Mouse (Mus musculus) CD8-positive naive resting alpha-beta T cell, adult 2 months (primary cell): ENCODE measurements at regions not wholly inside any gene's neighbourhood (a gene's known extent, or its start where the extent isn't known, plus 50 kb on each side); places are given as distances from the start of the nearest gene placed in this dataset.

Experiments
- DNase-seq, 2 experiments: peaks; one replicate each; pipeline ENCODE4 v3.0.0; 2022; ENCODE audit warnings: low read depth in 2 of 2, low spot score in 2 of 2

- no peak for DNase-seq
These were observed 122.5 kb upstream of the Runx1 start for GRCm38 (mm10) chr16:92948494-92948893.

GRCm38 (mm10) chr16:92946554-92946953 is 120.6 kb upstream of the Runx1 start:
- DNase-seq: peak; percentile 16 to 31

GRCm38 (mm10) chr16:92943901-92944300 is 118.0 kb upstream of the Runx1 start:
- DNase-seq: no peak

GRCm38 (mm10) chr16:92939618-92940017 is 113.7 kb upstream of the Runx1 start:
- no peak for DNase-seq

- DNase-seq: no peak
These were observed 110.0 kb upstream of the Runx1 start for GRCm38 (mm10) chr16:92935848-92936535.

- DNase-seq: no peak
These were observed 104.2 kb upstream of the Runx1 start for GRCm38 (mm10) chr16:92930103-92930502.

GRCm38 (mm10) chr16:92928201-92928600 is 102.3 kb upstream of the Runx1 start:
- DNase-seq: peak; percentile 9 to 15

- peak; percentile 4 to 28 for DNase-seq
These were observed 101.7 kb upstream of the Runx1 start for GRCm38 (mm10) chr16:92927662-92928061.

- no peak for DNase-seq
These were observed 100.9 kb upstream of the Runx1 start for GRCm38 (mm10) chr16:92926853-92927252.

GRCm38 (mm10) chr16:92920947-92921346 is 95.0 kb upstream of the Runx1 start:
- DNase-seq: no peak

GRCm38 (mm10) chr16:92917356-92917755 is 91.4 kb upstream of the Runx1 start:
- no peak for DNase-seq

GRCm38 (mm10) chr16:92915651-92916050 is 89.7 kb upstream of the Runx1 start:
- no peak for DNase-seq

- no peak for DNase-seq
These were observed 80.9 kb upstream of the Runx1 start for GRCm38 (mm10) chr16:92906873-92907272.

GRCm38 (mm10) chr16:92905626-92906025 is 79.7 kb upstream of the Runx1 start:
- DNase-seq: no peak

- DNase-seq: no peak
These were observed 78.0 kb upstream of the Runx1 start for GRCm38 (mm10) chr16:92903892-92904473.

GRCm38 (mm10) chr16:92903486-92903885 is 77.5 kb upstream of the Runx1 start:
- DNase-seq: no peak

- no peak for DNase-seq
These were observed 73.8 kb upstream of the Runx1 start for GRCm38 (mm10) chr16:92899704-92900103.

- no peak for DNase-seq
These were observed 65.8 kb upstream of the Runx1 start for GRCm38 (mm10) chr16:92891741-92892140.

GRCm38 (mm10) chr16:92890713-92891112 is 64.8 kb upstream of the Runx1 start:
- DNase-seq: no peak

GRCm38 (mm10) chr16:92889537-92889936 is 63.6 kb upstream of the Runx1 start:
- DNase-seq: no peak

- DNase-seq: no peak
These were observed 60.3 kb upstream of the Runx1 start for GRCm38 (mm10) chr16:92886226-92886625.

- peak in 1 of 2 experiments; percentile 19 for DNase-seq
These were observed 57.9 kb upstream of the Runx1 start for GRCm38 (mm10) chr16:92883821-92884272.
